Mouse (Mus musculus) layer of hippocampus, adult 2 months (tissue): ENCODE results near the gene Rcan3. TPM values are rescaled to one million over a fixed set of nuclear protein-coding genes. Genes with fewer than 3 reads are reported as not detected.

ENCODE experiments used
- DNase-seq, 2 experiments: peaks; one replicate each; pipeline ENCODE4 v3.0.0; 2022; ENCODE audit warnings: low spot score in 2 of 2
- H3K27ac ChIP-seq: fragments of 200-600 bp; 2 replicates; pipeline ENCODE4 v1.8.1; 2022
- H3K4me3 ChIP-seq: fragments of 200-600 bp; 2 replicates; pipeline ENCODE4 v1.8.1; 2022; ENCODE audit warnings: mild to moderate bottlenecking
- CTCF ChIP-seq: fragments of 200-600 bp; conservative IDR thresholded peaks from 2 replicates; pipeline ENCODE4 v1.8.1; 2022; ENCODE audit warnings: antibody characterized with exemption, mild to moderate bottlenecking, moderate library complexity
- long read RNA-seq, 2 experiments: library from polyadenylated mRNA; stranded (forward); transcript quantifications; one replicate each; pipeline ENCODE4 v2.0.0; 2021; ENCODE audit warnings: borderline mapping rate in 2 of 2
- total RNA-seq, 2 experiments: library from RNA; stranded (reverse); gene quantifications; 2 replicates each; pipeline ENCODE4 v1.2.3; 2021

Gene Rcan3
- 10 to 100 TPM; 20.3 to 23.4 TPM for total RNA-seq
- long read RNA-seq, experiment 1, full-length matches to known transcripts: 6 of 22 reads
- long read RNA-seq, experiment 1, partial matches to known transcripts: 3 of 22 reads
- long read RNA-seq, experiment 1, other reads (novel, unspliced or antisense): 13 of 22 reads
- long read RNA-seq, experiment 2, full-length matches to known transcripts: 9 of 34 reads
- long read RNA-seq, experiment 2, partial matches to known transcripts: 0 of 34 reads
- long read RNA-seq, experiment 2, other reads (novel, unspliced or antisense): 25 of 34 reads

GRCm38 (mm10) chr4:135433443-135434394 lies at the start of gene Rcan3:
TSS of gene Rcan3 (minus strand) at chr4:135433853.
- peak within 1 kb of the TSS; percentile 71 for H3K4me3 ChIP-seq
- TF ChIP-seq CTCF: peak; percentile 16; the same call in 1 of the 2 replicates
- H3K27ac ChIP-seq: peak within 1 kb of the TSS; percentile 87
- peak; percentile 43 to 59 for DNase-seq

- no peak overlapping the region for H3K4me3 ChIP-seq
- TF ChIP-seq CTCF: peak; percentile 21; the same call in 1 of the 2 replicates
- H3K27ac ChIP-seq: no peak overlapping the region
- DNase-seq: no peak
Observed at GRCm38 (mm10) chr4:135480370-135480769, 46.7 kb upstream of the Rcan3 start.

DNA sequence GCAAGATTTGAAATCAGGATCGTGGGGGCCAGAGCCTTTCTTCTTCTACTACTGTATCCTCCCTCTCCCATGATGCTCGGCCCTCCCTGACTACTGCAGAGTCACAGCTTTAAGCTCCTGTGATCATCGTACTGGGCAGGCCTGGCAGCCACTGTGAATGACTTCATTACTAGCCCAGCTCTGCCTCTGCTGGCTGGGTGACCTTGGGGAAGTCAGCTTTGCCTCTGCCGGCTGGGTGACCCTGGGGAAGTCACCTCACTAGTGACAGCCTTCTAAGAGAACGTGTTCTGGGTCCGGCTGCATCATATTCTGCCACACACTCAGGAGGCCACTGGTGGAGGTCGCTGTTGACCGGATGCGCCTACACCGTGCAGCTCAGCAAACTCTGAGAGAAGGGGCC lies 44.2 kb upstream of the Rcan3 start:
- TF ChIP-seq CTCF: no peak
- no peak overlapping the region for H3K4me3 ChIP-seq
- DNase-seq: no peak
- H3K27ac ChIP-seq: no peak overlapping the region

- Histone ChIP-seq H3K27ac (no peak overlapping the region), H3K4me3 (no peak overlapping the region)
- no peak for DNase-seq
- no peak for TF ChIP-seq CTCF
Observed at GRCm38 (mm10) chr4:135463406-135463805, 29.8 kb upstream of the Rcan3 start.

DNA sequence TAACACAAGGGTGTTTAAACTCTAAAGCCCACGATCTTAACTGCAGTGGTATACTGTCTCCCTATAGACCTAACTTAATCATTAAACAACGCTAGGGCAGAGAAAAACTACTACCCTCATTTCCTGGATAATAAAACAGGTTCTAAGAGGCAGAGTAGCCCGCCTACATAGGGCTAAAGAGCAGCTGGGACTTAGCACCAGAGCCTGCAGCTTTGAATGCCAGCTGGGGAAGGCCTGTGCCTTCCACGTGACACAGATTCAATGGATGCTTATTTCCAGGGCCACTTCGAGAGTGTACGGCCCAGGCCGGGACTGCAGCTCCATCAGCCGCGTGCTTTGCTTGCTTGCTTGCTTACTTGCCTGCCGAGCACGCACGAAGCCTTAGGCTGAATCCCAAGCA lies 19.9 kb upstream of the Rcan3 start:
- DNase-seq: no peak
- no peak for TF ChIP-seq CTCF
- no peak overlapping the region for H3K27ac ChIP-seq
- H3K4me3 ChIP-seq: no peak overlapping the region

DNA sequence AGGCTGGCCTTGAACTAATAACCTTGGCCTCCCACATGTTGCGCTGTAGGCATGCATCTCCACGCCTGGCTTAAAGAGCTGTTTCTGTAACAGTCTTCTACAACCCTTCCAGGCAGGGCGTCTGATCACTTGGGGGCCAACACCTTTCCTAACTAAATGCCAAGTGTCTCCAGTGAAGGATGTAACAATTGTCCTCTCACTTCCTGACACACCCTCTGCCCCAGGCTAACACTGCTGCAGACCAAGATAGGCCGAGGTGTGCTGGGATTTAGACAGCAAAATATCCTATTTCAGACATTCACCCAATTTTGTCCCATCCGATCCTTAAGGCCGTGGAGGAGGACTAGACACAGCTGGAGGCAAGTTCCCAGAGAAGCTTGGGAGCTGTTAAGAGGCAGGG lies 19.5 kb upstream of the Rcan3 start:
- no peak overlapping the region for H3K4me3 ChIP-seq
- no peak for DNase-seq
- no peak overlapping the region for H3K27ac ChIP-seq
- TF ChIP-seq CTCF: no peak

- DNase-seq: no peak
- no peak overlapping the region for H3K4me3 ChIP-seq
- TF ChIP-seq CTCF: no peak
- no peak overlapping the region for H3K27ac ChIP-seq
Observed at GRCm38 (mm10) chr4:135451360-135452015, 17.8 kb upstream of the Rcan3 start.

DNA sequence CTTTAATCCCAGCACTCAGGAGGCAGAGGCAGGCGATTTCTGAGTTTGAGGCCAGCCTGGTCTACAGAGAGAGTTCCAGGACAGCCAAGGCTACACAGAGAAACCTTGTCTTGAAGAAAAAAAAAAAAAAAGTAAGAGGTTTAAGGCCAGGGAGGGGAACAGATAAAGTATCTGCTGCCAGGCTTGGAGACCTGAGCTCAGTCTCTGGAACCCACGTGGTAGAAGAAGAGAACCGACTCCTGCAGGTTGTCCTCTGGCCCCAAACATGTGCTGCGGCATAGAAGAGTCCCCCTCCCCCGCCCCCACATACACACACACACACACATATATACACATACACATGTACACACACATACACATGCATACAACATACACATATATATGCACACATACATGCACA lies 8.8 kb upstream of the Rcan3 start:
- no peak for DNase-seq
- Histone ChIP-seq H3K4me3 (no peak overlapping the region), H3K27ac (no peak overlapping the region)
- no peak for TF ChIP-seq CTCF

- H3K27ac ChIP-seq: no peak overlapping the region
- no peak overlapping the region for H3K4me3 ChIP-seq
- DNase-seq: no peak
- TF ChIP-seq CTCF: peak; percentile 49
Observed at GRCm38 (mm10) chr4:135439904-135440522, 6.4 kb upstream of the Rcan3 start.

DNA sequence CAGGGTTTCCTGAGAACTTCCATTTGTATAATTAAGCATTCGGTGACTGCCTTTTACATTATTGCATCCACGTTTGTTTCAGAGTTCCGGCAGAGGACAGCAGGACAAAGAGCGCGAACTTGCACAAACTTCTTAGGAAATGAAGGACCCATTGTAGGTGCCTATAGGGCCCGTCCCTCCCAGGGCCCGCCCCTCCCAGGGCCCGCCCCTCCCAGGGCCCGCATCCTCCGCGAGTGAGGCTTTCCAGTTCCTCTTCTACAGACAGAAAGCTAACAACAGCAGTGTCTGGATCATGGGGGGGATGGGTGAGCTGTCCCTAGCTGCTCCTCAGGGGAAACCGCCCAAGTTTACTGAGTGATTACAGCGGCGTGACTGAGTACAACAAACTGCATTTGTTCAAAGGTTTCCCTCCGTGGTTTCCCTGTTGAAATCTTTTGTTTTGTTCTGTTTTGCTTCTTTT lies 5.6 kb upstream of the Rcan3 start:
- Histone ChIP-seq H3K27ac (no peak overlapping the region; the same call in 1 of the 2 replicates), H3K4me3 (no peak overlapping the region)
- peak in 1 of 2 experiments; percentile 1 for DNase-seq
- TF ChIP-seq CTCF: no peak

- no peak for TF ChIP-seq CTCF
- Histone ChIP-seq H3K27ac (no peak overlapping the region), H3K4me3 (no peak overlapping the region)
- no peak for DNase-seq
Observed at GRCm38 (mm10) chr4:135437924-135438323, 4.3 kb upstream of the Rcan3 start.

- TF ChIP-seq CTCF: no peak
- no peak for DNase-seq
- Histone ChIP-seq H3K4me3 (no peak overlapping the region), H3K27ac (no peak overlapping the region)
Observed at GRCm38 (mm10) chr4:135436291-135436690, 2.6 kb upstream of the Rcan3 start.
